Mouse (Mus musculus) testis, adult 2 months (tissue): ENCODE data around the gene Gm10097. TPM values are rescaled to one million over a fixed set of nuclear protein-coding genes. Genes with fewer than 3 reads are reported as not detected.

Experiments used
- H3K27ac ChIP-seq: fragments of 200-500 bp; 2 replicates; pipeline ENCODE4 v1.5.1; 2012; ENCODE audit warnings: low read depth, low read length; ENCODE audit not compliant: control insufficient read depth, insufficient read depth
- H3K27me3 ChIP-seq: fragments of 200-500 bp; 2 replicates; pipeline ENCODE4 v1.6.1; 2012; ENCODE audit warnings: mild to moderate bottlenecking, low read length, moderate library complexity; ENCODE audit not compliant: control insufficient read depth, insufficient read depth
- H3K36me3 ChIP-seq: fragments of 200-500 bp; 2 replicates; pipeline ENCODE4 v1.6.1; 2012; ENCODE audit warnings: mild to moderate bottlenecking, low read length; ENCODE audit not compliant: control insufficient read depth, insufficient read depth
- H3K4me1 ChIP-seq: fragments of 200-500 bp; 2 replicates; pipeline ENCODE4 v1.6.1; 2012; ENCODE audit warnings: low read length; ENCODE audit not compliant: control insufficient read depth, insufficient read depth
- H3K4me3 ChIP-seq: fragments of 200-500 bp; 2 replicates; pipeline ENCODE4 v1.5.1; 2012; ENCODE audit warnings: low read depth, mild to moderate bottlenecking, low read length, moderate library complexity, mixed read lengths; ENCODE audit not compliant: control insufficient read depth
- CTCF ChIP-seq: fragments of 200-500 bp; IDR thresholded peaks from 2 replicates; pipeline ENCODE4 v1.5.1; 2012; ENCODE audit warnings: low read depth, mild to moderate bottlenecking, inconsistent platforms, low read length, moderate library complexity; ENCODE audit not compliant: control insufficient read depth, insufficient read depth, insufficient replicate concordance
- POLR2A ChIP-seq: fragments of 200-500 bp; IDR thresholded peaks from 2 replicates; pipeline ENCODE4 v1.6.1; 2012; ENCODE audit warnings: low read depth, mild to moderate bottlenecking, inconsistent platforms, low read length, moderate library complexity; ENCODE audit not compliant: control insufficient read depth
- polyA plus RNA-seq: library from polyadenylated mRNA; depleted of rRNA; stranded (reverse); fragments of >200 nt; gene quantifications from 2 replicates; pipeline ENCODE4 v1.2.3, GENCODE M21; 2012

Gm10097 gene
- polyA plus RNA-seq, 1 experiment, result not detected

- Histone ChIP-seq H3K4me1 (no peaks in the 10 kb centered on the region), H3K4me3 (no peak overlapping the region), H3K27ac (no peak overlapping the region), H3K27me3 (no peaks in the 10 kb centered on the region), H3K36me3 (no peaks in the 10 kb centered on the region)
- TF ChIP-seq CTCF, result no peak
- no peak for TF ChIP-seq POLR2A
These were observed 9.0 kb upstream of the Gm10097 start for GRCm38 (mm10) chr10:5059983-5060382.

DNA sequence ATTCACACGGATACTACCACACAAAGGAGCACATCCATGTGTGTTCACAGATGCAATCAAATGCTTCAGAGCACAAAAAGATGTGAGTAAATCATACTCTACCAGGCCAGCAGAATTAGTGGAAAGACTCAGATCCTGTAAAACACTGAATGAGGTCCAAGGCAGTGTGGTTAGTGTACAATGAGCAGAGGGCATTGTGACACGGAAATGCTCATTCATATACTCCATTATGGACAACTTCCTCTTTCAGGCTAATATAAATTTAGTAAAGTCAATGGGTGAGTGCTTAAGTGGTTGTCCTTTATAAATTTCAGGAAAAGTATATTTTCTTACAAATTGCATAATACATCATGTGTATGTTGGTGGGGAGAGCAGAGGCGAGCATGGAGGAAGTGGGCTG lies 1.9 kb upstream of the Gm10097 start:
- no peaks in the 10 kb centered on the region for H3K36me3 ChIP-seq
- no peak overlapping the region for H3K4me3 ChIP-seq
- H3K27ac ChIP-seq, result no peak overlapping the region
- H3K27me3 ChIP-seq, result no peaks in the 10 kb centered on the region
- no peaks in the 10 kb centered on the region for H3K4me1 ChIP-seq
- no peak for TF ChIP-seq POLR2A
- no peak for TF ChIP-seq CTCF

- Histone ChIP-seq H3K4me1 (no peaks in the 10 kb centered on the region), H3K27ac (no peak overlapping the region), H3K27me3 (no peaks in the 10 kb centered on the region), H3K4me3 (no peak overlapping the region), H3K36me3 (no peaks in the 10 kb centered on the region)
- TF ChIP-seq POLR2A (no peak), CTCF (no peak)
These were observed 1.4 kb downstream of the Gm10097 start for GRCm38 (mm10) chr10:5070168-5070940.

GRCm38 (mm10) chr10:5070941-5071231 lies 1.9 kb downstream of the Gm10097 start:
- H3K4me3 ChIP-seq, result no peak overlapping the region
- H3K4me1 ChIP-seq, result no peaks in the 10 kb centered on the region
- TF ChIP-seq POLR2A, result no peak
- no peak for TF ChIP-seq CTCF
- H3K27ac ChIP-seq, result no peak overlapping the region
- H3K36me3 ChIP-seq, result no peaks in the 10 kb centered on the region
- no peaks in the 10 kb centered on the region for H3K27me3 ChIP-seq

- Histone ChIP-seq H3K36me3 (no peaks in the 10 kb centered on the region), H3K4me1 (no peaks in the 10 kb centered on the region), H3K27me3 (no peaks in the 10 kb centered on the region), H3K27ac (no peak overlapping the region), H3K4me3 (no peak overlapping the region)
- TF ChIP-seq CTCF (no peak), POLR2A (no peak)
These were observed 3.1 kb downstream of the Gm10097 start for GRCm38 (mm10) chr10:5072054-5072453.

DNA sequence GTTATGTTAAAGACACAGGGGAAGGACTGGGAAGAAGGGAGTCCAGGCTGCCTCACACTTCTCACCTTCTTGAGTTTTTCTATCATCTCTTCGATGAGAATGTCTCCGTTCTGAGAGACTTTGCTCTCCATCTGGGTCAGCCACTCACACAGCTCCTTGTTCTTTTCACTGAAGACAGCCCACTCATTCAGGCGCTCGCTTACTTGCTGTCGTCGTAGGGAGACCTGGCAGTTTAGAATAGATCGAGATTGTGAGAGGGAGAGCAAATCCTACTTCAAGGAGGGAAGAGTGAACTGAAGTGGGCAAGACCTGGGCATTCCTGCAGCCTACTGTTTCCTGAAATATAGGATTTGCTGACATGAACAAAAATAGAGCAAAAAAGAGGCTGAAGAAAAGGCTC lies 6.7 kb downstream of the Gm10097 start:
- TF ChIP-seq POLR2A (no peak), CTCF (no peak)
- H3K4me1 ChIP-seq, result no peaks in the 10 kb centered on the region
- H3K27me3 ChIP-seq, result no peaks in the 10 kb centered on the region
- no peaks in the 10 kb centered on the region for H3K36me3 ChIP-seq
- H3K27ac ChIP-seq, result no peak overlapping the region
- H3K4me3 ChIP-seq, result no peak overlapping the region

GRCm38 (mm10) chr10:5079945-5080468 lies 11.0 kb downstream of the Gm10097 start:
- no peak overlapping the region for H3K4me3 ChIP-seq
- H3K36me3 ChIP-seq, result no peaks in the 10 kb centered on the region
- no peak for TF ChIP-seq CTCF
- TF ChIP-seq POLR2A, result no peak
- no peaks in the 10 kb centered on the region for H3K4me1 ChIP-seq
- H3K27ac ChIP-seq, result no peak overlapping the region
- no peaks in the 10 kb centered on the region for H3K27me3 ChIP-seq
